Mouse (Mus musculus): Measurements from ENCODE around the gene Gm4353. TPM values are rescaled to one million over a fixed set of nuclear protein-coding genes. Genes with fewer than 3 reads are reported as not detected.

Gm4353 gene
- total and polyA plus RNA-seq, 3 experiments: 0.74 to 34.1 (median 2.0) TPM

DNA sequence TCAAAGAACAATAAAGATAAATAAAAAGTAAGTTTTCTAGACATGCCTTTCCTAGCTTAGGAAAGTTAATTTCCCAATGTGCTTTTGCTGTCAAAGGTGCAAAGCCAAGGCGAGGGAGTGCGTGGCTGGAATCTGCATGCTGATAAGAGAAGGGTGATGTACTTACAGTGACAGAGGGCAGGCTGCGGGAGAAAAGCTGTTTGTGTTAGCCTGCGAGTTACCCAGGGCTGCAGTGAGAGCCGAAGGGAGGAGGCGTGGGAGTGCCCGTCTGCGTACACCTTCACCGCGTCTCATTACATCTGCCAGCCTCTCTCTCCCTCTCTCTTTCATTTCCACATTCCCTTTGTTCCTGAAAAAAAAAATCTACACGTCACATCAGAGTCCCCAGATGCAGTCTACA is 45.9 kb downstream of the Gm4353 start, which contains the start of gene Sox6:
Gene Sox6 (minus strand): TSS at position 286 of the 400 bp plus-strand sequence.
- Histone ChIP-seq H3K9ac (ENCODE audit: insufficient read depth, low read depth) (no peak within 1 kb of the TSS), H3K4me3 (replicated peaks in 1 of 3; ENCODE audit: low read depth in 2 of 3, low read length in 2 of 3, poor library complexity in 1 of 3) (peak within 1 kb of the TSS in 1 of 3 experiments; percentile 60), H3K27me3 (replicated peaks) (peaks cover 54% of the 10 kb centered on the region), H3K9me3 (replicated peaks; ENCODE audit: low read length) (no peaks in the 10 kb centered on the region), H3K36me3 (replicated peaks in 1 of 2; ENCODE audit: control insufficient read depth in 1 of 2, insufficient read depth in 1 of 2, low read length in 1 of 2) (no peaks in the 10 kb centered on the region), H3K4me2 (ENCODE audit: insufficient read depth, low read depth, poor library complexity, severe bottlenecking) (peak within 1 kb of the TSS; percentile 76), H3K27ac (ENCODE audit: insufficient read depth, low read depth) (no peak within 1 kb of the TSS), H3K4me1 (ENCODE audit: control insufficient read depth in 1 of 2, insufficient read depth in 2 of 2) (peaks cover 0 to 12% of the 10 kb centered on the region in 2 experiments; a peak in 2 of 4 replicates), H3K79me2 (replicated peaks; ENCODE audit: control insufficient read depth, extremely low read depth, insufficient read depth, poor library complexity, severe bottlenecking) (no peaks in the 10 kb centered on the region)
- dilution Hi-C loops (cut with MboI; ENCODE audit: extremely low pct_ligation_motif_present, extremely low pct_unique_long_range_greater_than_20kb, low sequenced_read_pairs) (no loop called here), in situ Hi-C loops (cut with MboI; ENCODE audit: low pct_ligation_motif_present, low pct_unique_long_range_greater_than_20kb, low sequenced_read_pairs) (loop anchor here (25.0 kb wide), 2 partner anchors 826 to 1126 kb away; no protein-coding TSS in a partner anchor)
- TF ChIP-seq EP300 (IDR thresholded peaks at IDR 0.05; ENCODE audit: low read length) (no peak), E2F4 (IDR thresholded peaks at IDR 0.05; ENCODE audit: insufficient replicate concordance, low read depth, low read length) (no peak), CTCF (conservative IDR thresholded peaks at IDR 0.05 in 1 of 2, IDR thresholded peaks at IDR 0.05 in 1 of 2; ENCODE audit: low read depth in 2 of 2, low read length in 2 of 2) (no peak), NELFE (IDR thresholded peaks at IDR 0.05; ENCODE audit: low read depth, low read length) (no peak), TBP (conservative IDR thresholded peaks at IDR 0.05; ENCODE audit: low read depth, low read length) (no peak), MXI1 (IDR thresholded peaks at IDR 0.05; ENCODE audit: low read depth, low read length) (no peak), PAX5 (IDR thresholded peaks at IDR 0.05; ENCODE audit: low read length) (no peak), UBTF (IDR thresholded peaks at IDR 0.05; ENCODE audit: low read depth, low read length) (no peak), KAT2A (IDR thresholded peaks at IDR 0.05; ENCODE audit: insufficient replicate concordance, low read length) (no peak), USF1 (IDR thresholded peaks at IDR 0.05; ENCODE audit: low read depth, low read length) (no peak), MAFK (IDR thresholded peaks at IDR 0.05; ENCODE audit: insufficient replicate concordance, low read length) (no peak), NRF1 (IDR thresholded peaks at IDR 0.05; ENCODE audit: low read depth, low read length) (no peak), ELF1 (IDR thresholded peaks at IDR 0.05; ENCODE audit: low read depth, low read length) (no peak), POLR2A (IDR thresholded peaks at IDR 0.05; ENCODE audit: low read depth, low read length) (no peak), MEF2A (IDR thresholded peaks at IDR 0.05; ENCODE audit: borderline replicate concordance, low read depth, low read length) (no peak), MYC (IDR thresholded peaks at IDR 0.05; ENCODE audit: low read depth, low read length) (no peak)
- no peak for DNase-seq (ENCODE audit: extremely low read depth)

DNA sequence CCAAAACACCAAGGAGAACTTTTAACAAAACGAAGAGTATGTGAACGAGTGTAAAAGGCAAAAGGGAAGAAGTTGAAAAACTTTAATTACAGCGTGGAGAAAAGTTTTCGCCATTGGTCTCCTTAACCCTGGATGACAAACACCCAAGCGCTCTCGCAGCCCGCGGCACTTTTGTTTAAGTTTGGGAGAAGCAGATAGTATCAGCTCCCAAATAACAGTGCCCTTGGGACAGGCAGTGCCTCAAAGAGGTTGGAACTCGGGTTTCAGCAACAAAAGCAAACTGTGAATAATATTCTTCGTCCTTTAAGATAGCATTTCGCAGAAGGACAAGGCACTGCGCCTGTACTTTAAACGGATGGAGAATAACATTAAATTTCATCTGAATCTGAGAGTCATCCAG is 46.4 kb downstream of the Gm4353 start:
- H3K79me2 ChIP-seq (replicated peaks; ENCODE audit: control insufficient read depth, extremely low read depth, insufficient read depth, poor library complexity, severe bottlenecking): no peaks in the 10 kb centered on the region
- no peak for DNase-seq (ENCODE audit: extremely low read depth)
- H3K36me3 ChIP-seq (replicated peaks in 1 of 2; ENCODE audit: control insufficient read depth in 1 of 2, insufficient read depth in 1 of 2, low read length in 1 of 2): no peaks in the 10 kb centered on the region
- in situ Hi-C loops (cut with MboI; ENCODE audit: low pct_ligation_motif_present, low pct_unique_long_range_greater_than_20kb, low sequenced_read_pairs): loop anchor here (25.0 kb wide), 2 partner anchors 826 to 1126 kb away; no protein-coding TSS in a partner anchor
- dilution Hi-C loops (cut with MboI; ENCODE audit: extremely low pct_ligation_motif_present, extremely low pct_unique_long_range_greater_than_20kb, low sequenced_read_pairs): no loop called here
- peaks cover 56% of the 10 kb centered on the region for H3K27me3 ChIP-seq (replicated peaks)
- no peak overlapping the region for H3K4me2 ChIP-seq (ENCODE audit: insufficient read depth, low read depth, poor library complexity, severe bottlenecking)
- no peaks in the 10 kb centered on the region for H3K9me3 ChIP-seq (replicated peaks; ENCODE audit: low read length)
- no peak overlapping the region for H3K27ac ChIP-seq (ENCODE audit: insufficient read depth, low read depth)
- no peak for TF ChIP-seq ELF1 (IDR thresholded peaks at IDR 0.05; ENCODE audit: low read depth, low read length)
- no peak for TF ChIP-seq E2F4 (IDR thresholded peaks at IDR 0.05; ENCODE audit: insufficient replicate concordance, low read depth, low read length)
- no peak for TF ChIP-seq EP300 (IDR thresholded peaks at IDR 0.05; ENCODE audit: low read length)
- TF ChIP-seq CHD1 (IDR thresholded peaks at IDR 0.05; ENCODE audit: low read depth, low read length): no peak
- no peak for TF ChIP-seq RAD21 (IDR thresholded peaks at IDR 0.05; ENCODE audit: low read depth, low read length)
- no peak for TF ChIP-seq NRF1 (IDR thresholded peaks at IDR 0.05; ENCODE audit: low read depth, low read length)
- TF ChIP-seq KAT2A (IDR thresholded peaks at IDR 0.05; ENCODE audit: insufficient replicate concordance, low read length): no peak
- TF ChIP-seq MAFK (IDR thresholded peaks at IDR 0.05; ENCODE audit: insufficient replicate concordance, low read length): no peak
- no peak for TF ChIP-seq SIN3A (IDR thresholded peaks at IDR 0.05; ENCODE audit: low read length)
- TF ChIP-seq HCFC1 (IDR thresholded peaks at IDR 0.05; ENCODE audit: low read depth, low read length): no peak
- TF ChIP-seq IRF4 (IDR thresholded peaks at IDR 0.05; ENCODE audit: low read depth, low read length): no peak
- TF ChIP-seq UBTF (IDR thresholded peaks at IDR 0.05; ENCODE audit: low read depth, low read length): no peak
- no peak for TF ChIP-seq SMC3 (IDR thresholded peaks at IDR 0.05; ENCODE audit: low read depth, low read length)
- TF ChIP-seq POLR2AphosphoS2 (IDR thresholded peaks at IDR 0.05; ENCODE audit: low read depth, low read length): no peak
- TF ChIP-seq MYC (IDR thresholded peaks at IDR 0.05; ENCODE audit: low read depth, low read length): no peak
- TF ChIP-seq BHLHE40 (IDR thresholded peaks at IDR 0.05; ENCODE audit: low read depth, low read length): no peak
- no peak for TF ChIP-seq NELFE (IDR thresholded peaks at IDR 0.05; ENCODE audit: low read depth, low read length)
- no peak for TF ChIP-seq USF1 (IDR thresholded peaks at IDR 0.05; ENCODE audit: low read depth, low read length)
- no peak for TF ChIP-seq ZMIZ1 (IDR thresholded peaks at IDR 0.05; ENCODE audit: low read depth, low read length)
- H3K4me1 ChIP-seq (ENCODE audit: control insufficient read depth in 1 of 2, insufficient read depth in 2 of 2): peaks cover 0 to 12% of the 10 kb centered on the region in 2 experiments; a peak in 2 of 4 replicates
- H3K4me3 ChIP-seq (replicated peaks in 1 of 3; ENCODE audit: low read depth in 2 of 3, low read length in 2 of 3, poor library complexity in 1 of 3): no peak overlapping the region
- H3K9ac ChIP-seq (ENCODE audit: insufficient read depth, low read depth): no peak overlapping the region

Measured in CH12.LX (cell line).